Mouse (Mus musculus): ENCODE results near the gene Hs3st6. TPM values are rescaled to one million over a fixed set of nuclear protein-coding genes. Genes with fewer than 3 reads are reported as not detected.

Gene Hs3st6
- 0.23 and 0.32 TPM in 2 replicates for polyA plus RNA-seq (2015; fragmentation: Nextera tagmentation; extraction: Ambion mirVana)

- Histone ChIP-seq H3K4me1 (ENCODE audit: control insufficient read depth, insufficient read depth, low read depth, low read length) (peaks cover 11% of the 10 kb centered on the region), H3K27me3 (replicated peaks; ENCODE audit: control insufficient read depth, insufficient read depth, low read length) (peaks cover 61% of the 10 kb centered on the region), H3K4me3 (ENCODE audit: low read length) (peak within 1 kb of the TSS; percentile 46), H3K9me3 (ENCODE audit: control insufficient read depth, low read length) (no peaks in the 10 kb centered on the region), H3K36me3 (ENCODE audit: control insufficient read depth, insufficient read depth, low read length) (no peaks in the 10 kb centered on the region), H3K9ac (ENCODE audit: low read depth, low read length) (peak within 1 kb of the TSS; percentile 60), H3K4me2 (ENCODE audit: low read length) (peak within 1 kb of the TSS; percentile 85), H3K27ac (ENCODE audit: low read depth, low read length) (no peak within 1 kb of the TSS)
- peak; percentile 60 for ATAC-seq
- WGBS = under 1% methylated on average over 57 of the region's 82 CpGs
Observed at GRCm38 (mm10) chr17:24752415-24753394, at the start of gene Hs3st6. TSS of gene Hs3st6 (plus strand) at chr17:24752988.

GRCm38 (mm10) chr17:24705821-24706220, 47.0 kb upstream of the Hs3st6 start:
- Histone ChIP-seq H3K4me1 (ENCODE audit: control insufficient read depth, insufficient read depth, low read depth, low read length) (peaks cover 16% of the 10 kb centered on the region), H3K9me3 (ENCODE audit: control insufficient read depth, low read length) (no peaks in the 10 kb centered on the region), H3K27me3 (replicated peaks; ENCODE audit: control insufficient read depth, insufficient read depth, low read length) (no peaks in the 10 kb centered on the region), H3K36me3 (ENCODE audit: control insufficient read depth, insufficient read depth, low read length) (peaks cover 19% of the 10 kb centered on the region), H3K9ac (ENCODE audit: low read depth, low read length) (no peak overlapping the region), H3K4me2 (ENCODE audit: low read length) (no peak overlapping the region), H3K27ac (ENCODE audit: low read depth, low read length) (no peak overlapping the region), H3K4me3 (ENCODE audit: low read length) (no peak overlapping the region)
- ATAC-seq = no peak
- WGBS = 97% methylated on average over 3 of the region's 3 CpGs

GRCm38 (mm10) chr17:24706982-24707800, 45.6 kb upstream of the Hs3st6 start, which contains the start of gene Tbl3:
TSS of gene Tbl3 (minus strand) at chr17:24707660.
- no peaks in the 10 kb centered on the region for H3K9me3 ChIP-seq (ENCODE audit: control insufficient read depth, low read length)
- H3K4me1 ChIP-seq (ENCODE audit: control insufficient read depth, insufficient read depth, low read depth, low read length) = peaks cover 16% of the 10 kb centered on the region
- peak within 1 kb of the TSS; percentile 79 for H3K27ac ChIP-seq (ENCODE audit: low read depth, low read length)
- peaks cover 12% of the 10 kb centered on the region for H3K36me3 ChIP-seq (ENCODE audit: control insufficient read depth, insufficient read depth, low read length)
- H3K9ac ChIP-seq (ENCODE audit: low read depth, low read length) = peak within 1 kb of the TSS; percentile 78
- 4% methylated on average over 32 of the region's 32 CpGs for WGBS
- peak within 1 kb of the TSS; percentile 66 for H3K4me2 ChIP-seq (ENCODE audit: low read length)
- peak; percentile 92 for ATAC-seq
- peak within 1 kb of the TSS; percentile 86 for H3K4me3 ChIP-seq (ENCODE audit: low read length)
- H3K27me3 ChIP-seq (replicated peaks; ENCODE audit: control insufficient read depth, insufficient read depth, low read length) = no peaks in the 10 kb centered on the region

- Histone ChIP-seq H3K27me3 (replicated peaks; ENCODE audit: control insufficient read depth, insufficient read depth, low read length) (no peaks in the 10 kb centered on the region), H3K9me3 (ENCODE audit: control insufficient read depth, low read length) (no peaks in the 10 kb centered on the region), H3K9ac (ENCODE audit: low read depth, low read length) (peak overlapping the region; percentile 78), H3K36me3 (ENCODE audit: control insufficient read depth, insufficient read depth, low read length) (peaks cover 10% of the 10 kb centered on the region), H3K4me2 (ENCODE audit: low read length) (peak overlapping the region; percentile 66), H3K4me3 (ENCODE audit: low read length) (peak overlapping the region; percentile 86), H3K4me1 (ENCODE audit: control insufficient read depth, insufficient read depth, low read depth, low read length) (peaks cover 16% of the 10 kb centered on the region), H3K27ac (ENCODE audit: low read depth, low read length) (peak overlapping the region; percentile 79)
- 5% methylated on average over 24 of the region's 24 CpGs for WGBS
- ATAC-seq = peak; percentile 75
Observed at GRCm38 (mm10) chr17:24707801-24708425, 44.9 kb upstream of the Hs3st6 start.

- peaks cover 10% of the 10 kb centered on the region for H3K36me3 ChIP-seq (ENCODE audit: control insufficient read depth, insufficient read depth, low read length)
- H3K27me3 ChIP-seq (replicated peaks; ENCODE audit: control insufficient read depth, insufficient read depth, low read length) = no peaks in the 10 kb centered on the region
- no peak overlapping the region for H3K27ac ChIP-seq (ENCODE audit: low read depth, low read length)
- no peak overlapping the region for H3K4me3 ChIP-seq (ENCODE audit: low read length)
- 43% methylated on average over 2 of the region's 2 CpGs for WGBS
- H3K4me2 ChIP-seq (ENCODE audit: low read length) = no peak overlapping the region
- H3K4me1 ChIP-seq (ENCODE audit: control insufficient read depth, insufficient read depth, low read depth, low read length) = peaks cover 16% of the 10 kb centered on the region
- no peak overlapping the region for H3K9ac ChIP-seq (ENCODE audit: low read depth, low read length)
- no peaks in the 10 kb centered on the region for H3K9me3 ChIP-seq (ENCODE audit: control insufficient read depth, low read length)
- no peak for ATAC-seq
Observed at GRCm38 (mm10) chr17:24708646-24709045, 44.1 kb upstream of the Hs3st6 start.

- Histone ChIP-seq H3K9me3 (ENCODE audit: control insufficient read depth, low read length) (no peaks in the 10 kb centered on the region), H3K4me3 (ENCODE audit: low read length) (no peak overlapping the region), H3K36me3 (ENCODE audit: control insufficient read depth, insufficient read depth, low read length) (peaks cover 7% of the 10 kb centered on the region; the same call in 1 of the 2 replicates), H3K27me3 (replicated peaks; ENCODE audit: control insufficient read depth, insufficient read depth, low read length) (no peaks in the 10 kb centered on the region), H3K4me1 (ENCODE audit: control insufficient read depth, insufficient read depth, low read depth, low read length) (peaks cover 5% of the 10 kb centered on the region), H3K4me2 (ENCODE audit: low read length) (no peak overlapping the region), H3K9ac (ENCODE audit: low read depth, low read length) (no peak overlapping the region), H3K27ac (ENCODE audit: low read depth, low read length) (no peak overlapping the region)
- ATAC-seq = no peak
- WGBS = 69% methylated on average over 6 of the region's 6 CpGs
Observed at GRCm38 (mm10) chr17:24715556-24715955, 37.2 kb upstream of the Hs3st6 start.

GRCm38 (mm10) chr17:24716166-24716682, 36.6 kb upstream of the Hs3st6 start:
- ATAC-seq = no peak
- no peaks in the 10 kb centered on the region for H3K9me3 ChIP-seq (ENCODE audit: control insufficient read depth, low read length)
- no peaks in the 10 kb centered on the region for H3K27me3 ChIP-seq (replicated peaks; ENCODE audit: control insufficient read depth, insufficient read depth, low read length)
- no peak overlapping the region for H3K27ac ChIP-seq (ENCODE audit: low read depth, low read length)
- H3K9ac ChIP-seq (ENCODE audit: low read depth, low read length) = no peak overlapping the region
- peaks cover 9% of the 10 kb centered on the region for H3K4me1 ChIP-seq (ENCODE audit: control insufficient read depth, insufficient read depth, low read depth, low read length)
- peaks cover 7% of the 10 kb centered on the region for H3K36me3 ChIP-seq (ENCODE audit: control insufficient read depth, insufficient read depth, low read length)
- 95% methylated on average over 15 of the region's 15 CpGs for WGBS
- H3K4me3 ChIP-seq (ENCODE audit: low read length) = no peak overlapping the region
- no peak overlapping the region for H3K4me2 ChIP-seq (ENCODE audit: low read length)

- ATAC-seq = no peak
- Histone ChIP-seq H3K4me2 (ENCODE audit: low read length) (peak within 1 kb of the TSS; percentile 62), H3K9me3 (ENCODE audit: control insufficient read depth, low read length) (no peaks in the 10 kb centered on the region), H3K36me3 (ENCODE audit: control insufficient read depth, insufficient read depth, low read length) (peaks cover 16% of the 10 kb centered on the region), H3K27me3 (replicated peaks; ENCODE audit: control insufficient read depth, insufficient read depth, low read length) (no peaks in the 10 kb centered on the region), H3K4me3 (ENCODE audit: low read length) (peak within 1 kb of the TSS; percentile 89), H3K4me1 (ENCODE audit: control insufficient read depth, insufficient read depth, low read depth, low read length) (peaks cover 23% of the 10 kb centered on the region), H3K27ac (ENCODE audit: low read depth, low read length) (no peak within 1 kb of the TSS), H3K9ac (ENCODE audit: low read depth, low read length) (no peak within 1 kb of the TSS; the same call in 1 of the 2 replicates)
- WGBS = 85% methylated on average over 4 of the region's 4 CpGs
Observed at GRCm38 (mm10) chr17:24717943-24718342, 34.8 kb upstream of the Hs3st6 start, which contains the start of the genes Rnf151 and Rps2. TSS of gene Rnf151 (minus strand) at chr17:24718063. TSS of gene Rps2 (plus strand) at chr17:24718116.

All from hindbrain, embryonic 16.5 days (tissue).